Mouse (Mus musculus) spleen, adult 2 months (tissue): ENCODE data around the gene Pirt.

Experiments
- CTCF ChIP-seq: fragments of 200-500 bp; IDR thresholded peaks from 2 replicates; pipeline ENCODE4 v1.5.1; 2011; ENCODE audit warnings: mild to moderate bottlenecking, inconsistent platforms; ENCODE audit not compliant: insufficient read depth, insufficient read length, insufficient replicate concordance; ENCODE audit errors: extremely low read depth
- POLR2A ChIP-seq: fragments of 200-500 bp; IDR thresholded peaks from 2 replicates; pipeline ENCODE4 v1.6.1; 2011; ENCODE audit warnings: low read depth, low read length, inconsistent platforms

DNA sequence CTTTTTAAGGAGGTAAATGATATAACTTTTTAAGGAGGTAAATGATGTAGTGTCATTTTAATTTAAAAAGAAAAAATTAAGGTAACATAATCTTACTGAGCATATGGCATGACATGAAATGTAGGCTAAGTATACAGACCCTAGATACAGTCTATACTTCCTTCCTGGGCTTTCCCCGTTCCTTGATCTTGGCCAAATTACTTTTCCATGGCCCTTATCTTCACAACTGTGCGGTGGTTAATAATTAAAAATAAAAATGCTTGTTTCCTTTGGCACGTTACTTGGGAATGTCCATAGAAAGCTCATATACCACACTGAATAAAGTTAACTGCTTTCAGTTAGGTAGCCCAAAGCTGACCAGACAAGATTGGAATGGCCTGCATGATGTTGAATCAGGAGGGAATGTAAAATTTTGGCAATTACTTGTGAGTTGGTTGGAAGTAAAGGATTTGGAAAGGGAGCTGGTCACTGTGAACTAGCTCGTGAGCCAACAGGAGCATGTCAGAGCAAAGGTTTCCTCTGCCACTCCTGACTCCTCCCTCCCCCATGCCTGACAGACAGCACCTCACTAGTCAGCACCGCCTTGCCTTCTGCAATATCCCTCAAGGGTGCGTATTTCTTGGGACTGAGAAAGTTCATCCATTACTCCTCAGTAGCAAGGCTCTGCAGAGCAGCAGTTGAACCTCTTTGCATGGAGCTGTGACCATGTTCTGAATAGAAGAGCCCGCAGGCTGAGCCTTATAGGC, 22.8 kb downstream of the Pirt start:
- TF ChIP-seq CTCF (no peak), POLR2A (no peak)
